Mouse (Mus musculus) kidney, embryonic 16.5 days (tissue): Measurements from ENCODE around the gene 8030411F24Rik. TPM values are rescaled to one million over a fixed set of nuclear protein-coding genes. Genes with fewer than 3 reads are reported as not detected.

ENCODE experiments used
- ATAC-seq: fragments of 200-750 bp; cut with Nextera tagmentation; 2 replicates; pipeline ENCODE4 v1.8.0; 2017; ENCODE audit warnings: moderate TSS enrichment; ENCODE audit not compliant: low FRiP score, low TSS enrichment
- H3K27ac ChIP-seq: fragments of 300-500 bp; sonication (generic); 2 replicates; pipeline ENCODE4 v1.5.1; 2014; ENCODE audit warnings: low read length
- H3K27me3 ChIP-seq: fragments of 300-500 bp; sonication (generic); 2 replicates; pipeline ENCODE4 v1.6.1; 2014; ENCODE audit warnings: low read length, control low read depth, mixed read lengths; ENCODE audit not compliant: insufficient read depth
- H3K36me3 ChIP-seq: fragments of 300-500 bp; sonication (generic); 2 replicates; pipeline ENCODE4 v1.6.1; 2014; ENCODE audit warnings: low read length, control low read depth, mixed read lengths; ENCODE audit not compliant: insufficient read depth
- H3K4me1 ChIP-seq: fragments of 300-500 bp; sonication (generic); 2 replicates; pipeline ENCODE4 v1.6.1; 2014; ENCODE audit warnings: low read length, control low read depth, mixed read lengths; ENCODE audit not compliant: insufficient read depth
- H3K4me2 ChIP-seq: fragments of 300-500 bp; sonication (generic); replicated peaks from 2 replicates; pipeline ENCODE4 v1.6.1; 2014; ENCODE audit warnings: low read depth, low read length
- H3K4me3 ChIP-seq: fragments of 300-500 bp; sonication (generic); 2 replicates; pipeline ENCODE4 v1.5.1; 2014; ENCODE audit warnings: mild to moderate bottlenecking, low read length
- H3K9ac ChIP-seq: fragments of 300-500 bp; sonication (generic); replicated peaks from 2 replicates; pipeline ENCODE4 v1.6.1; 2014; ENCODE audit warnings: low read length
- H3K9me3 ChIP-seq: fragments of 300-500 bp; sonication (generic); 2 replicates; pipeline ENCODE4 v1.6.1; 2016; ENCODE audit warnings: low read length, control low read depth
- WGBS: fragments of 180-500 bp; shearing (Covaris S2); extraction: QIAGEN DNeasy Blood & Tissue Kit; methylation state at CpG from one replicate; pipeline ENCODE4 v1.1.7; 2014; 5-methylcytosine and 5-hydroxymethylcytosine counted together
- polyA plus RNA-seq: library from polyadenylated mRNA; unstranded; fragments of >200 nt; fragmentation: Nextera tagmentation; extraction: Ambion mirVana; gene quantifications from 2 replicates; pipeline ENCODE4 v1.2.1, GENCODE M21; 2015

8030411F24Rik gene
- polyA plus RNA-seq, 1 experiment from 2014 or later: not detected

DNA sequence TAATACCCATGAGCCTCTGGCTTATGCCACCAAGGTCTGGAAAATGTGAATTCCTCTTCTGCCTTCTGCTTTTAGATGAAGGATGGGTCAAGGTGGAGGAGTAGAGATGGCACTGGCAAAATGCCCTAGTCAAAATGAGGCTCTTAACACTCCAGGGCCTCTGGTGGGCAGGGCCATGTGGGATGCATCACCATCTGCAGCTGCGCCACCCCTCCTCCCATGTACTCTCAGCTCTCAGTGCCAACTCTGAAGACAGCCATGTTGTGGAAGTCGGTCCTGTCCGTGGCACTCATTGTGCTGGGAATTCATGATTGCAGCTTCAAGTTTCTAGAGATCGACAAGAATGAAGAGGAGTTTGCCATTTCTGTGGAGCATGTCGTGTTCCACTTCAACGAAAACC is 7.3 kb downstream of the 8030411F24Rik start, which contains the start of gene Cst12:
TSS of gene Cst12 (plus strand) at position 220 of the 400 bp plus-strand sequence.
- no peak within 1 kb of the TSS for H3K9ac ChIP-seq
- H3K9me3 ChIP-seq: peaks cover 4% of the 10 kb centered on the region; the same call in 1 of the 2 replicates
- no peaks in the 10 kb centered on the region for H3K4me1 ChIP-seq
- no peak within 1 kb of the TSS for H3K4me2 ChIP-seq
- WGBS: 91% methylated on average over 6 of the region's 6 CpGs
- no peaks in the 10 kb centered on the region for H3K36me3 ChIP-seq
- ATAC-seq: no peak
- H3K27me3 ChIP-seq: no peaks in the 10 kb centered on the region
- H3K27ac ChIP-seq: no peak within 1 kb of the TSS
- no peak within 1 kb of the TSS for H3K4me3 ChIP-seq

DNA sequence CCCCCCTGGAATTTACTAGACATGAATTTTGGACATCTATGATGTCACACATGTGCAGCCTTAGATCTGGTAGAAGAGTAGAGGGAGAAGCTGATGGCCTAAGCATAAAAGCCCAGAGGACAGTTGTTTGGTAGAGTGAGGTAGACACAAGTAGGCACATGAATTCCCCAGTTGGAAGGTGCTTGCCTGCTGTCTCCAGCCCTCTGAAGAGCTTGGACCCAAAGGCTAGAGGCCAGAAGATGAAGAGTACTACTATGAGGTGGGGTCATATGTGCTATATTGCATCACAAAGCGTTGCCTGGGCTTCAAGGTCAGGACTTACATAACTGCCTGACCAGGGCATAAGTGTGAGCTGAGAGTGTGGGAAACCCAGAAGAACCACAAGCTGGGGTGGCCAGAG is 16.7 kb downstream of the 8030411F24Rik start, which contains the start of gene Cst8:
TSS of gene Cst8 (plus strand) at position 301 of the 400 bp plus-strand sequence.
- H3K36me3 ChIP-seq: no peaks in the 10 kb centered on the region
- H3K4me2 ChIP-seq: no peak within 1 kb of the TSS
- ATAC-seq: no peak
- no peak within 1 kb of the TSS for H3K27ac ChIP-seq
- no peaks in the 10 kb centered on the region for H3K27me3 ChIP-seq
- 81% methylated on average over 1 of the region's 1 CpGs for WGBS
- H3K4me1 ChIP-seq: 0 out of 2 replicates have a peak, but pooled peaks cover 4% of the 10 kb centered on the region
- H3K4me3 ChIP-seq: no peak within 1 kb of the TSS
- H3K9me3 ChIP-seq: no peaks in the 10 kb centered on the region
- H3K9ac ChIP-seq: no peak within 1 kb of the TSS

DNA sequence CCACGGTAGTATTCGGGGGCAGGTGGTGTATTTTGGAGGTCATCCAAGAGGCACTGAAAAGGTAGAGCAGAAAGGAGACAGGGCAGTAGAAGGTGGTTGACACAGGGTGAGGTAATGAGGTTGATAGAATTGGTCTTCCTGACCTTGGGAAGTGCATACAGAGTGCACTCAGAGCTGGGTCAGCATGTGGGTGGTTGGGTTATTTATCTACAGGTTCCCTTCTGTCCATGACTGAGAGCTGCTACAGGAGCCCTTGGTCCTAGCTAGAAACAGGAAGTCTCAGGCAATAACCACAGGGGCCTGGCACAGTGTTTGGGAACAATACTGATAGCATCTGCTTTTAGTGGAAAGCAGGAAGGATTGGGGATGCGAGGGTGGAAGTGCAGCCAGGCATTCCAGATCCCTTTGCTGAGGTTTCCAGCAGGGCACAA is 19.7 kb downstream of the 8030411F24Rik start:
- Histone ChIP-seq H3K9ac (no peak overlapping the region), H3K27ac (no peak overlapping the region; the same call in 1 of the 2 replicates), H3K9me3 (no peaks in the 10 kb centered on the region), H3K27me3 (no peaks in the 10 kb centered on the region), H3K36me3 (no peaks in the 10 kb centered on the region), H3K4me1 (0 out of 2 replicates have a peak, but pooled peaks cover 4% of the 10 kb centered on the region), H3K4me3 (no peak overlapping the region), H3K4me2 (no peak overlapping the region)
- WGBS: 36% methylated on average over 3 of the region's 3 CpGs
- ATAC-seq: peak; percentile 85

DNA sequence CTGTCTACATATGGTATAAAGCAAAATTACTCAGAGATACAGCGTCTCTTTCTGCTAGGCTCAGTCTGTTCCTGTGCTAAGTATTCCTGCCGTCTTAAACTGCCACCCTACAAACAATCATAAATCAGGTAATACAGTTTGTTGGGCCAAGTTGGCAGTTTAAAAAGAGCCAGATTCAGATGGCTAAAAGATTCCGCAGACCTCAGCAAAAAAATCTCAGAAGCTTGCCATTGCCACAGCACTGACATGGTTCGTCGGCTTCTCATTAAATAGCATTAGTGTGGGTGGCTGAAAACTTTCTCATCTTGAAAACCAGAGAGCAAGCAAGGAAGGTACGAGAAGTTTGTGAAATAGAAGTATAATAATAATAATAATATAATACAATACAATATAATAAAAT is 24.9 kb downstream of the 8030411F24Rik start:
- Histone ChIP-seq H3K27ac (no peak overlapping the region), H3K4me2 (no peak overlapping the region), H3K4me1 (0 out of 2 replicates have a peak, but pooled peaks cover under 1% of the 10 kb centered on the region), H3K27me3 (no peaks in the 10 kb centered on the region), H3K9ac (no peak overlapping the region), H3K36me3 (no peaks in the 10 kb centered on the region), H3K9me3 (no peaks in the 10 kb centered on the region), H3K4me3 (no peak overlapping the region)
- 30% methylated on average over 6 of the region's 6 CpGs for WGBS
- peak; percentile 51; the same call in 1 of the 2 replicates for ATAC-seq

DNA sequence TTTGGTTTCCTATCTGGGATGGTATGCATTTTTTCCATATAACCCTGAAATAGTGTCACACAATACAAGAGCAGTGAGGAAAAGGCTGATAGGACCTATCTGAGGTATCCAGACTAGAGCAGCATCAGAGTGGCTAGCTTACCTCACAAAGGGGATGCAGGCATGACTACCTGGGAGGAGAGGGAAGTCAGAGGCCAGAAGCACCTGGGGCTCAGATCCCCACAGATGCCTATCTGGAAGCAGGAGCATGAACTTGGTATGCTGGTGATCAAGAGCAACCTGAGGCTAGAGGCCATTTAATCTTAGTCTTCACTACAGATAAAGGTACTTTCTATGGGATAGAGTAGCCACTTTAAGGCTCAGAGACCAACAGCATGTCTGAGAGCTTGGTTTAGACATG is 38.1 kb downstream of the 8030411F24Rik start, which contains the start of gene Cst13:
TSS of gene Cst13 (plus strand) at position 173 of the 400 bp plus-strand sequence.
- H3K9ac ChIP-seq: no peak within 1 kb of the TSS
- no peak within 1 kb of the TSS for H3K4me2 ChIP-seq
- H3K9me3 ChIP-seq: no peaks in the 10 kb centered on the region
- no peak within 1 kb of the TSS for H3K27ac ChIP-seq
- H3K27me3 ChIP-seq: no peaks in the 10 kb centered on the region
- no peak for ATAC-seq
- no peaks in the 10 kb centered on the region for H3K36me3 ChIP-seq
- no peaks in the 10 kb centered on the region for H3K4me1 ChIP-seq
- no peak within 1 kb of the TSS for H3K4me3 ChIP-seq

DNA sequence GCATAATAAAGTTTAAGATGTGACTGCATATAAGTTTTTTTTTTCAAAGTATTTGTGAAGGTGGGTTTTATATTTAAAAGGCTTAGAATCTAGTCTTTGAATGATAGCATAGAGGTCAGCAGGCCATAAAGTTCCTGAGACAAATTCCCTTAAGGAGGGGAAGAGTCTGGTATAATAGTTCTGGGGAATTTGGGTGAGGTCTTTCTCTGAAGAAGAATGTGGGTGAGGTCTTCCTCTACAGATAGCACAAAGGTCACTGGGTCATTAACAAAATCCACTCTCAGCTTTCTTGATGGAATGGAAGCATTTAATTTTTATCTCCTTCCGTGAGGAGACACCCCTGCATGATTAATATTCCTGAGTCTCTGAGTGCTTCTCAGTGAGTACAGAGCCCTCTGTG is 44.2 kb downstream of the 8030411F24Rik start:
- WGBS: 47% methylated on average over 1 of the region's 1 CpGs
- Histone ChIP-seq H3K27me3 (no peaks in the 10 kb centered on the region), H3K27ac (no peak overlapping the region), H3K4me2 (no peak overlapping the region), H3K9me3 (no peaks in the 10 kb centered on the region), H3K4me3 (no peak overlapping the region), H3K4me1 (no peaks in the 10 kb centered on the region), H3K9ac (no peak overlapping the region), H3K36me3 (no peaks in the 10 kb centered on the region)
- no peak for ATAC-seq

DNA sequence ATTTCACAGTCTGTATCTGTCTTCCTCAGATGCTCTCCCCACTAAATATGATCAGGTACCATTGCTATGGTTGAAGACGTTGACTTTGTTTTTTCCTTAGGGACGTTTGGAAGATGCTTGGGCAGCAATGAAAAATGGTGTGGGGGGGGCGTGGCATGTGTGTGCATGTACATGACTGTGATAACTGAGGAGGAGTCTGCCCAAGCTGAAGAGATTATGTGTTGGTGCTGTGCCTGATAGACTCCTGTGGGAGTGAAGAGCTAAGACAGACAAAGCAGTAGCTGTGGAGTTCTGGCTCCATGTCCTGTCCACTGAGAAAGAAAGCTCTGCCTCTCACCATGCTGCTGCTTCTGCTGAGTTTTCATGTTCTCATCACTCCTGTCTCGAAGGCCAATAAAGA is 53.1 kb downstream of the 8030411F24Rik start, which contains the start of gene Cst9:
TSS of gene Cst9 (plus strand) at position 236 of the 400 bp plus-strand sequence.
- no peaks in the 10 kb centered on the region for H3K36me3 ChIP-seq
- H3K4me2 ChIP-seq: no peak within 1 kb of the TSS
- H3K4me3 ChIP-seq: no peak within 1 kb of the TSS
- H3K9me3 ChIP-seq: no peaks in the 10 kb centered on the region
- no peaks in the 10 kb centered on the region for H3K27me3 ChIP-seq
- no peak within 1 kb of the TSS for H3K9ac ChIP-seq
- H3K4me1 ChIP-seq: no peaks in the 10 kb centered on the region
- WGBS: 61% methylated on average over 4 of the region's 4 CpGs
- no peak within 1 kb of the TSS for H3K27ac ChIP-seq
- ATAC-seq: no peak

Other genes with a start within 250 kb of the 8030411F24Rik start
- gene Nxt1, start 109.4 kb upstream of the 8030411F24Rik start, polyA plus RNA-seq: 90.4 and 98.0 TPM in 2 replicates
- gene Gzf1, start 101.0 kb upstream of the 8030411F24Rik start, polyA plus RNA-seq: 25.2 and 25.7 TPM in 2 replicates
- gene Napb, start 49.5 kb upstream of the 8030411F24Rik start, polyA plus RNA-seq: 2.5 and 3.3 TPM in 2 replicates
- gene Cstl1, start 31.7 kb upstream of the 8030411F24Rik start, polyA plus RNA-seq: not detected in 2 replicates
- not detected in 2 replicates for gene Cst11, start 10.5 kb upstream of the 8030411F24Rik start, polyA plus RNA-seq
- gene Cst12, start 7.4 kb downstream of the 8030411F24Rik start, polyA plus RNA-seq: 0.32 TPM in 1 of 2 replicates, not detected in the other
- gene Cst8, start 16.8 kb downstream of the 8030411F24Rik start, polyA plus RNA-seq: 0.40 and 1.2 TPM in 2 replicates
- not detected in 2 replicates for gene Cst13, start 38.1 kb downstream of the 8030411F24Rik start, polyA plus RNA-seq
- 0.97 TPM in 1 of 2 replicates, not detected in the other for gene Cst9, start 53.1 kb downstream of the 8030411F24Rik start, polyA plus RNA-seq
- gene 9230104L09Rik, start 83.0 kb downstream of the 8030411F24Rik start, polyA plus RNA-seq: not detected in 2 replicates
- gene Cst3, start 93.7 kb downstream of the 8030411F24Rik start, polyA plus RNA-seq: 421 and 479 TPM in 2 replicates
- not detected in 2 replicates for gene Gm1330, start 221.2 kb downstream of the 8030411F24Rik start, polyA plus RNA-seq
- not detected in 2 replicates for gene Gm10750, start 235.2 kb downstream of the 8030411F24Rik start, polyA plus RNA-seq